Mouse (Mus musculus): Measurements from ENCODE around the gene Keap1.
A peak's percentile ranks its signal among the peaks of the same experiment; 100 is the strongest.
"Not testable (repeated sequence)": the region's sequence is repeated elsewhere in the genome, so short reads cannot be mapped to it uniquely, and the experiment has no call there.

The Keap1 gene

DNA sequence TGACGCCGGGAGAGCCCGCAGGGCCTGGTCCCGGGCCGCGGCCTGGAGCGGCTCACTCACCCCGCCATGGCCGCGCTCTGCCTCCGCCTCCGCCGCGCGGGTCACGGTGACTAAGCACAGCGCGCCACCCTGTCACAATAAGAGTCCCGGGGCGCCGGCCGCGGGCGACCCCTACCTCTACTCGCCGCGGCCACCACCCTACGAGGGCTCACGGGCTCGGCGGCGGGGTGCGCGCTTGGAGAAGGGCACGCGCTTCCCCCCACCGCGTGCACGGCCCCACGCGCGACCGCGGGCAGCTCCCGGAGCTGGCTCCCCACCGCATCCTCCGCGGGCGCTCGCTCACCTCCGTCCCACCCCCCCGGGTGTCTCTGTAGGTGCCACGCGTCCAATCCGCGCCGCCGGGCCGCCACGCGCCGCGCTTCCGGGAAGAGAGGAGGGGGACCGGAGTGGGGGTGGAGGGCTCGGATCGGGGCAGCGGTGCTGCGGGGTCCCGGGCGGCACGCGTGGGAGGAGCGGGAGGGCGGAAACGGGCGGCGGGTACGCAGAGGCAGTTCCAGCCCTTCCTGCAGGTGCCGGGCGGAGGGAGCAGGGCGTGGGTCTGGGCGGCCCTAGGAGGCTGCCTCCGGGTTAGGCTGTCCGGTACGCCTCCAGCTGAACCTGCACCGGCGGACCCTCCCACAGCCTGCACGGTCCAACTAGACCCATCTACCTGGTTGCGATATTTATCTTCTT is at the start of gene Keap1:
TSS of gene Keap1 (minus strand) at position 629 of the 732 bp plus-strand sequence.
- peak; percentile 85 for DNase-seq (ENCODE audit: low spot score)

DNA sequence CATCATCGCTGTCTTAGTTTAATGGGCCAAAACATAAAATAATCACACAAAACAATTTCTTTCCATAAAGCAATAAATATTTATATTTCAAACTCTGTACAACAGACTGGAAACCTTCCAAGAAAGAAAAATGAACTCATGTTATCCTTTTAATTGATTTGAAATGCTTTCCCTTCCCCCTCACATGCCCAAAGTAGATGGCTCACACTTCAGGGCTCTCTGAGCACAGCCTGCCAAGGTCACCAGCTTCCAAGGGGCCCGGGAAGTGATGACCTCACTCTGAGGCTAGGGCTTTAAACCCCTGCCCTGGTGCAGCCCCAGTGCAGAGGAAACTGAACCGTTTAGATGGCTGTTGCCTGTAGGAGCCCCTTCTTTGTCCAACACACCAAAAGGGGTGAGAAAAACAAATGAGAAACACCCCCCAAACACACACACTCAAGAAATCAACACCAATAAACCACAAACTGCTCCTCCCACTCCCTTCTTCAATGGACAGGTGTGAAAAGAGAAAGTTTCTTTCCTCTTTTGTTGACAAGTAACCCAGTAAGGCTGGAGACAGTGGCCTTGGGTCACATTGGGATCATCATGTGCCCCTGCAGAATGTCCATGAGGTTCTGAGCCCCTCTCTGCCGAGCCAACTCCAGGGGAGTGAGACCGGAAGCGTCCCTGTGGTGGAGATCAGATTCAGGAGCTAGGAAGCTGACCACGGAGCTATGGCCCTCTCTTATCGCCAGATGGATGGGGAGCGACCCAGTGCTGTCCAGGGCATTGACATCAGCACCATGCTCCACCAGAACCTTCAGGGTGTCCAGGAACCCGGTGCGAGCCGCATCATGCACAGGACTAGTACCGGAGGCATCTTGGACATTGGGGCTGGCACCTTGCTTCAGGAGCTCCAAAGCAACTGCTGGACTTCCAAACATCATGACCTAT is 49.5 kb upstream of the Keap1 start:
- no peak for DNase-seq (ENCODE audit: low spot score)

DNA sequence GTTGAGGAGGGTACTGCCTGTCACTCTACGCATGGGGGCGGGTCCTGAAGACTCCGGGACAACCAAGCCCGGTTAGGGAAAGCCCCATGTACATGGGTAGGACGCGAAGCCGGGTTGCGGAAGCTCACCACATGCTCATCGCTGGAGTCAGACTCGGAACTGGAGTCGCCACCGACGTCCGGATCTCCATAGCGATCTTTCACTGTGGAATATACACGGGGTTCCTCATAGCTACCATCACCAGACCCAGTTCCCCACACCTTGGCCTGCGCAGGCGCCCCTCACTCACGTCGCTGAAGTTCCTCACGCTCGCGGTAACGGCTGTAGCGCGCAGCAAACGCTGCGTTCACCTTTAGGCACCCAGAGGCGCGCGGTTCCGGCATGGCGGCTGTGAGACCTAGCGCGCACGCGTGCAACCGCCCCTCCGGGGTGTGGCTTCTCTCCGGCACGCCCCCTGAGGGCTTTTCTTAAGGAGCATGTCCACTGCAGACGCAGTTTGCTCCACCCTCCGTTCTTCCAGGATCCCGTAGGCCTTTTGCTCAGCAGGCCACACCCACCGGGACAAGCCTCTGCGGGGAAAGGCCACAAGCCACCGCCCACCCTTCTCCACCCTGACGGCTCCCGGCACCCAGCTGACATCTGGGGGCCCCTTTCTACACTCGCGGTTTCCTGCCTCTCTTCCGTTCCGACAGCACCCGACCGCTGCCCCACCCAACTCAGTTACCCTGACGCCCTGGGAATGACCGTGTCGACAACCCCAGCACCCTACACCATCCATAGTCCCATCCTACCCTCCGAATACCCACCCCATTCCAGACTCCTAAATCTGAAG is 48.6 kb upstream of the Keap1 start, which contains the start of gene Kri1:
TSS of gene Kri1 (minus strand) at position 399 of the 832 bp plus-strand sequence.
- peak; percentile 98 for DNase-seq (ENCODE audit: low spot score)

DNA sequence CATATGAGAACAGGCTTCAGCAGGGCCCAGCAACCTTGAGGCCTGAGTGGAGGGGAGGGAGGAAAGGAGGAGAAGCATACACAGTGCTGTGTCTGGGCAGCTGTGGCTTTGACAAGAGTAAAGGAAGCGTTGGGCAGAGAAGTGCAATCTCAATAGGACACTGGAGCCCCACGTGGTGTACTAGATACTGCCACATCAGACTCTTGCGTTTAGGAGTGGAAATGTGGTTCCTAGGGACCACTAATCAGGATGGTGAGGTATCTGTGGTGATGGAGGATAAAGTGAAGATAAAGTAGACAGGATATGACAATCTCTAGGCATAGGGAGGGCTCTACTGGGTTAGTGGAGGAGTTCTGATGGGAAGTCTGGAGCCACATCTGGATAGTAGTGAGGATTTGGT is 47.6 kb upstream of the Keap1 start:
- no peak for DNase-seq (ENCODE audit: low spot score)

DNA sequence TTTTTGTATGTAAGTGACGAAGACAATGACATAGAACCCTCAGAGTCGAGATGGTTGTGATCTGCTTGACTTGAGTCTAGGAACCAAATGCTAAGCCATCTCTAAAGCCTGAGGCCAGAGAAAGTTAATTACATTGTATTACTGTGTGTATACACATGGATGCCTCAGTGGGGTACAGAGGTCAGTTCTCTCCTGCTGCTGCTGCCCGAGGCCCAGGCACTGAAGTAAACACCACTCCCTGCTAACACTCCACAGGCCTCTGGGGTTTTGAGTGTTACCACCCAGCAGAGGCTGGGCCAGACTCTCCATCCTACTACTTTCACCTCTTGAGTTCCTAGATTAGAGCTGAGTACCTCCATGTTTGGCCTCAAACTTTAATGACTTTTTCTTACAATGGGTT is 44.8 kb upstream of the Keap1 start:
- DNase-seq (ENCODE audit: low spot score): no peak

DNA sequence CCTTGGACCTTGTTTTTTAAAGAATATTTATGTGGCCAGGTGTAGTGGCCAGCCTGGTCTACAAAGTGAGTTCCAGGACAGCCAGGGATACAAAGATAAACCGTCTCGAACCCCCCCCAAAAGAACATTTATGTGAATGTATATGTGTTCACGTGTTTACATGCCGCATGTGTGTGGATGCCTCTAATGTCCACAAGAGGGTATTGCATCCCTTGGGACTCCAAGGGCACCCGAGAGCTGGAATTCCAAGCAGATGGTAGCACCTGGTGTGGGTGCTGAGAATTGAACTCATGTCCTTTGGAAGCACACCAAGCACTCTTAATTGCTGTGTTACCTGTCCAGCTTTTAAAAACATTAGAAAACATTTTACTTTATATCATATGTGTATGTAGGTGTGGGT is 44.4 kb upstream of the Keap1 start:
- no peak for DNase-seq (ENCODE audit: low spot score)

DNA sequence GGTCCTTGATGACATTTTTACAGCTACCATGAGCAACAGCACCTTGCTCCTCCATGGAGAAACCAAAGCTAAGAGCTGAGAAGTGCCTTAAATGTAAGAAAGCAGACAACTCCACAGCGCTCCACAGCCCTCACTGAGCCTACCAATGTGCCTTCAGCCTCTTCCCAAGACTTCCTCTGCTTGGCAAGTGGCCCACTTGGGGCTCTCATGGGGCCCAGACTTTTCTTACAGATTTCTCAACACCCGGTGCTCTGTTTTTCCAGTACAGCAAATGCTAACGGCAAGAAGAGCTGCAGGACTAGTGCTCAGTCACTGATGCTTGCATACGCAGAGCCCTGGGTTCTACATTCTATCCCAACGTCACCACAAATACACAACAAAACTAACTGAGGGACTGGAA is 38.6 kb upstream of the Keap1 start:
- DNase-seq (ENCODE audit: low spot score): no peak

DNA sequence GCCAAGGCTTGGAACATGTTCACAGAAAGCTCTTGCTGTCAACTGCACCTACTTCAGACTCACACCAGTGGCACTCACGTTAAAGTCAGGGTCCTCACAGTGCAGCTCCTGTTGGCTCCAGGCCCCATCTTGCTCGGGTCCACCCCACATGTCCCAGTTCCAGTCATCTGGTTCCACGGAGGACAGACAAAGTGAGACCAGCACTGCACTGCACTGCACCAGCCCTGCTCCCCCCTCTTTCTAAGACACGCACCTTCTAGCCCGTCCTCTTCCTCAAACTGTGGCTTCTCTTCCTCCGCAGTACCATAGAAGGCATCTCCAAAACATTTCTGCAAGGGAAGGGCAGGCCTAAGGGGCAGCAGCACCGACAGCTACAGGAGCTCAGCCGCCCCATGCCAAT is 37.1 kb upstream of the Keap1 start:
- no peak for DNase-seq (ENCODE audit: low spot score)

DNA sequence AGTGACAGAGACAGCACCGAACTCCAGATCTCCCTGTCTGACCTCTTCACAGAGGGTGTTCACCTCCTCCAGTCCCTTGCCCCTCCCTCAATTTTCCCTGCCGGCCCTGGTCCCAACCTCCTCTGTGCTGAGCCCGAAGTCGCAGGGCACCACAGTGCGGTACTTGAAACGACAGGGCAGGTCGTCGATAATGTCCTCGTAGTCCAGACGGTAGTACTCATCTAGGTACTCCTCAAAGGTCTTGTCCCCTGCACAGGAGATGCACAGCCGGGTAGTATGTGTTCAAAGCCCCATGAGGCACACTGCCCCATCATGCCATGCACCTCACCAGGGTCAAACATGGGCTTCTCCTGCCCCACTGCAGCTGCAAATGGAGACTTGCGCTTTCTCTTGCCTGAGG is 36.6 kb upstream of the Keap1 start:
- no peak for DNase-seq (ENCODE audit: low spot score)

DNA sequence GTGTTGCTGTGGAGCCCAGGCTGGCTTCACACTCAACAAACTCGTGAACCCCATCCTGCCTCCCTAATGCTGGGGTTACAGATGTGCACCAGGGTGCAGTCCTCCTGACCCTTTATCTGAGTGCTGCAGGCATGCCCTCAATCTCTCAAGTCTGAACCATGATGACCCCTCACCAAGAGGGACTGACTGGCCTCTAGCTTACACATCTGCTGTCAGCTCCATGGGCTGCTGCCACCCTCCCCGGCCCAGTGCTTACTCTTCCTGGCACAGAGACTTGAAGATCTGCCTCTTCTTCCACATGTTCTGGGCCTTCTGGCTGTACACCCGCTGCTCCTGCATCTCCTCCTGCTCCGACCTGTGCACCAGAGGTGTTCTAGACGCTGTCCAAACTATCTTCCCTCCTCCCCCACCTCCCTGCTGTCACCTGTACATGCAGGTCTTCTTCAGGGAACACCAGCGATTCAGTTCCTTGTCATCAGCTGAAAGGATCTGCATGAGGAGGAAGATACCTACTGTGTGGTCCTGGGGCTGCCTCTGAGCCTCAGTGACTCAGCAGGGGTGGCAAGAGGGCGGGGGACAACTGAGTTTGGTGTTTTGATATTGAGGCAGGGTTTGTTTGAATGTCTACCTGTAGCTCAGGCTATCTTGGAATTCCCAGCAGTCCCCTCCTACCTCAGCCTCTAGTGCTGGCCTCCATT is 36.0 kb upstream of the Keap1 start:
- DNase-seq (ENCODE audit: low spot score): no peak

DNA sequence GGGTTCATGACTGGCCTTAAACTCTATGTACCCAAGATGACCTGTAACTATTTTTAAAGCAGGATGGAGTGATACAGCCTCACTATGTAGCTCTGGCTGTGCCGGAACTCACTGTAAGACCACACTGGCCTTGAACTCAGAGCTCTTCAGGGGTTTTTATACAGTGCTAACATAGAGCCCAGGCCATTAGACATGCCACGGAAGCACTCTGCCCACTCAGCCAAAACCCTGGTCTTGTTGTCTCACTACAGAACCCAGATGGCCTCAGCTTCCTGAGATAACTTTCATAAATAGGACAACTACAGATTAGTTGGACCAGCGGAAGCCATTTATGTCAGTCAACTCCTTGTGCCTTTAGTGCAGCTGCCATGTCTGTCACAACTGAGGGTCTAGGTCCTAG is 35.2 kb upstream of the Keap1 start:
- DNase-seq (ENCODE audit: low spot score): no peak

DNA sequence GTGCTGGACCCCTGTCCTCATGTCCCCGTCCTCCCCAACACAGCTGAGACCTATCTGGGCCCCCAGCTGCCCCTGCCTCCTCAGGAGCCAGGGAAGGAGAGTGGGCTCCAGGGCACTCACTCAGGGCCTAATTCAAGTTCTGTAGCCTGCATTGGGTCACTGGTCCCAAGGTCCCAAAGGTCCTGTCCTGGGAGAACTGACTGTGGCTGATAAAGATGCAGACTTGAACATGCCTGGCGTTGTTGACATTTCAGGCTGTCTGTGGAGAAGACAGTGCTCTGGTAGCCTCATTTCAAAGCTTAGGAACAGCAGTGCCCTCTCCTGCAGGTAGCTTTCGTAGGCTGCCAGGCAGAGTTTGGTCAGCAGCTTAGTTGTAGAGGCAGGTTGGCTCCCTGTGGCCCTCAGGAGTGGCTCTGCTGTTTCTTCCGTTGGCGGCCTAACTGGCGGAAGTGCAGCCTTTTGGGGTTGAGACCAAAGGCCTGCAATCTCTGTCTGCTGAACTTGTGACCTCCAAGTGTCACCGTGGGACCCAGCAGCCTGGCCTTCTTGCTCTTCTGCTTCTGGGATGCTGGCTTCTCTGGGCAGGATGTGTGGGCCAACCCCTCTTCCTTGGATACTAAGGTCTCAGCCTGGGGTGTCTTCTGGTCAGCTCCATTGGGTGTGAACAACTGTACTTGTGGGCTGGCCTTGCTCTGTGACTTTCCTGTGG is 34.5 kb upstream of the Keap1 start:
- DNase-seq (ENCODE audit: low spot score): no peak

DNA sequence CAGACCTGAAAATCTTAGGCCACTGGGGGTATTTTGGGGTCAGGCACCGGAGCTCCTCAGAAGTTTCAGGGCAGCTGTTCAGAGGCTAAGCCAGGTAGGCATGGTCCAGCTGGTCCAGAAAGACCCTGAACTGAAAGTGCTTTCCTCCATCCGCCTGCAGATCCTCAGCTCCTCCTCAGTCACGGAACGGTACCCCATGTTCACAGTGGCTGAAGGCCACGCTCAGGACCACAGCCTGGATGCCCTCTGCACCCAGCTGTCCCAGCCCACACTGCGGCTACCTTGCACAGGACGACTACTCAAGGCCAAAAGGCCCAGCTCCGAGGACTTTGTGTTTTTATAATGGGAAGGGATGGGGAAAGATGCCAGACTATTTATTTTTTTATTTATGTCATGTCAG is 33.9 kb upstream of the Keap1 start:
- no peak for DNase-seq (ENCODE audit: low spot score)

DNA sequence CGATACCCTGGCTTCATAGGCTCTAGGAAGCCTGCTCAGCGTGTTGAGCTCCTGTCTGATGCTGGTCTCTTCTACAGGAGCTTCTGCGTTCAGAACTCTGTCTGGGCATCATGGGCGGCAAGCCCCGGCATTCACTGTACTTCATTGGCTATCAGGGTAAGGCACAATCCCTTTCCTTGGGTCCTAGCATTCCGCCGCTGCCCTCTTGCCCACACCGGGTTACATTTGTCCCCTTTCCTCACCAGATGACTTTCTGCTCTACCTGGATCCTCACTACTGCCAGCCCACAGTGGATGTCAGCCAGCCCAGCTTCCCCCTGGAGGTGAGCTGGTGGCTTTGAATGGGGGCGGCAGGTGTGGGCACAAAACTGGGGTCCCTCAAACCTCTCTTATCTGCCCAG is 33.2 kb upstream of the Keap1 start:
- no peak for DNase-seq (ENCODE audit: low spot score)

DNA sequence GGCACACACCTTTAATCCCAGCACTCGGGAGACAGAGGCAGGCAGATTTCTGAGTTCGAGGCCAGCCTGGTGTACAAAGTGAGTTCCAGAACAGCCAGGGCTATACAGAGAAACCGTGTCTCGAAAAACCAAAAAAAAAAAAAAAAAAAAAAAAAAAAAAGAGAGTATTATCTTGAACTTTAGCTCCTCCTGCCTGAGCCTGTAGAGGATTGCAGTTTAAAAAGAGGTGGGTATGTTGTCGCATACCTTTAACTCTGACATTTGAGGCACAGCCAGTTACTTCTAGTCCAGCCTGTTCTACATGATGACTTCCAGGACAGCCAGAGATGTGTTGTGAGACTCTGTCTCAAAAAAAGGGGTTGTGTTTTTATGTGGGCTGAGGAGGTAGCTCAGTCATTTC is 30.4 kb upstream of the Keap1 start:
- DNase-seq (ENCODE audit: low spot score): not testable (repeated sequence)

DNA sequence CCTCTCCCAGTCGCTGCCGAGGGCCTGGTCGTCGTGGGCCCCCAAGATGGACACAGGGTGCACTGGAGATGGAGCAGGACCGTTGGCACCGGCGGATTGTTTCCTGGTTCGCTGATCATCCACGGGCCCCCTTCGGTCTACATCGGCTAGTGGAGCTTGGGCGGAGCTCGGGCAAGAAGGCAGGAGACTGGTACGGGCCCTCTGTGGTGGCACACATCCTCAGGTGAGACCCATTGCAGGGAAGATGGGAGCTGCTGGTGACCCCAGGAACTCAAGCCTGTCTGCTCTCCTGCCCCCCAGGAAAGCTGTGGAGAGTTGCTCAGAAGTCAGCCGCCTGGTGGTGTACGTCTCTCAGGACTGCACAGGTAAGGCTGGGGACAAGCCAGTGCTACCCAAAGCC is 29.1 kb upstream of the Keap1 start:
- DNase-seq (ENCODE audit: low spot score): no peak

DNA sequence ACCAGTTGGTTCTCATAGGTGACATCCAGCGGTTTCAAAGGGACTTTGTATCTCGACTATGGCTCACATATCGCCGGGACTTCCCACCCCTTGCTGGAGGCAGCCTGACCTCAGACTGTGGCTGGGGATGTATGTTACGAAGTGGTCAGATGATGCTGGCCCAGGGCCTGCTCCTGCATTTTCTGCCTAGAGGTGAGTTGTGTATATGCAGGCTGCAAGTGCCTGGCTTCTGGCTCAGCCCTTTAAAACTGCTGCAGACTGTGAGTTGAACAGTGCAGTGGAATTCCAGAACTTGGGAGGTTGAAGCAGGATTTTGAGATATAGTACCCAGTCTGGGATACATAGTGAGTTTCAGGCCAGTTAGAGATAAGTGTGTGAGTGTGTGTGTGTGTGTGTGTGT is 27.7 kb upstream of the Keap1 start:
- DNase-seq (ENCODE audit: low spot score): no peak

DNA sequence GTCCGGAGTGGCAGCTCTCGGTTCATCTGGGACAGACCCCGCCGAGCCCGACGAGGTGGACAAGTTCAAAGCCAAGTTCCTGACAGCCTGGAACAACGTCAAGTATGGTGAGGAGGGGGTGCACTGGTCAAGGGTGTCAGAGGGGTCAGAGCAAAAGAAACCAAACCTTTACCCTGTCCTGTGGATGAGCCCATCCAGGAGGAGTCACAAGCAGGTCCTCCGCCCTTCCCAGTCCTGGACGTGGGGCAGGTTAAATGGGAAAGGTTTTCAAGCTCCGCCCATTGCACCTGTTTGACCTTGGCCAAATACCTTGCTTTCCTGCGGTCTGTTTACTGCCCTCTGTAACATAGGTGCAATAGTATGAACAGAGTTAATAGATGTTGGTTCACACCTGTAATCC is 26.4 kb upstream of the Keap1 start:
- no peak for DNase-seq (ENCODE audit: low spot score)

DNA sequence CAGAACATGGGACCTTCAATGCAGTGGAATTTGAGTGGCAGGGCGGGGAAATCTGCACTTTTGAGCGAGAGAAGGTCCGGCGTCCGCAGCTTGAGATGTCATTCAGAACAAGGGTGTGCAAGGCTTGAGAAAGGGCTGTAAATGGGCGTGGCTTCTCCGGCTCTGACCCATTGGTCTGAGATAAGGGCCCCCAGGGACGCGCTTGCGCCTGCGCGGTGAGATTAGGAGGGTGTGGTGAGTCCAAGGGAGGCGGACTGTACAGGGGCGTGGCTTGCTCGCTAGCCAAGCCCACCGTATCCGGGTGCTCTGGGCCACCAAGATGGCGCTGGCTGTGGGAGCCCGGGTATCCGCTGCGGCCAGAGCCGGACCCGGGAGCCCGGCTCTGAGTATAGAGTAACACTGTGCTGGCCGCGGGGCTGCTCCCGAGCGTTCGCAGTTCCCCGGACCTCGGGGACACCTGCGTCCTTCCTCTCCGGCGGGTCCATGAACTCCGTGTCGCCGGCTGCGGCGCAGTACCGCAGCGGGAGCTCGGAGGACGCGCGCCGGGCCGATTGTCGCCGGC is 25.9 kb upstream of the Keap1 start, which contains the start of gene Atg4d:
TSS of gene Atg4d (plus strand) at position 294 of the 562 bp plus-strand sequence.
- peak; percentile 99 for DNase-seq (ENCODE audit: low spot score)

DNA sequence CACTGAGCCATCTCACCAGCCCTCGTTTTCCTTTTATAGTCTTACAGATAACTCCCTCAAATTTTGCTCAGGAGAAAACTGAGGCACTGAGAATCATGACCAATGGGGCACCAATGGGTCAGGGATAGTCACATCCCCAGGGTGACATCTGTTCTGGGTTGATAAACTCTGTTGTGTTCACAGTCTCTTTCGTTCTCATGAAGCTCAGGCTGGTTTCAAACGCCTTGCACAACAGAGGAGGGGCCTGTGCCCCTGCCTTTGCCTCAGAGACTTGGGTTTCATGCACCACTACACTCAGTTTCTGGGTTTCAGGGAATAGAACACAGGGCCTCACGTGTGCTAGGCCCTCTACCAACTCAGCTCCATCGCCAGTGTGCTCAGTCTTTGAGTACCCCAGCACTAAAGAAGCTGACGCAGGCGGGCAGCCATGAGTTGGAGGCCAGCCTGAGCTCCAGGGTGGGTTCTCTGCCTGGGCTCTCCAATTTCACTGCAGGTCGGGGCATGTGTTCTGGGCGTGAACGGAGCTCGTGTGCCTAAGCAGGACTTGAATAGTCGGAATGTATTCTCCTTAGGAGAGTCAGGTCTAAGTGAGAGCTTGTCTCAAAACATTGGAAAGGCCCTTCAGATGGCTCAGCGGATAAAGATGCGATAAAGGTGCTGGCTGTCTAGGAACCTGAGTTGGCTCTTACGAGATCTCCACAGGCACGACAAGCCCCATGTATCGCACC is 25.3 kb upstream of the Keap1 start:
- DNase-seq (ENCODE audit: low spot score): peak; percentile 70
